Mouse (Mus musculus) brain, adult 10 weeks (tissue): ENCODE data around the gene Gp1bb. TPM values are rescaled to one million over a fixed set of nuclear protein-coding genes. Genes with fewer than 3 reads are reported as not detected.

ENCODE experiments used
- polyA plus RNA-seq: library from polyadenylated mRNA; stranded (reverse); fragments of 350-450 nt; fragmentation: Illumina TruSeq; extraction: RNeasy Lipid Tissue Mini Kit (QIAGEN cat#74804); gene quantifications from one replicate; pipeline ENCODE4 v1.2.3, GENCODE M21; 2015; ENCODE audit warnings: low read depth, low replicate concordance

Gp1bb gene
- 1.4 TPM for polyA plus RNA-seq

GRCm38 (mm10) chr16:18622019-18622418 lies at the start of gene Gp1bb:
Gene Gp1bb (minus strand): TSS chr16:18622403.

GRCm38 (mm10) chr16:18629390-18630231 lies 7.4 kb upstream of the Gp1bb start, which contains the start of gene Sept5:
Gene Sept5 (minus strand): TSS chr16:18629954.

GRCm38 (mm10) chr16:18626376-18626878 lies 4.2 kb upstream of the Gp1bb start, which contains the start of gene Gm49601:
Gene Gm49601 (minus strand): TSS chr16:18626427.

GRCm38 (mm10) chr16:18589804-18590790 lies 32.1 kb downstream of the Gp1bb start, which contains the start of gene Tbx1:
Gene Tbx1 (minus strand): TSS chr16:18590671.

Other genes with a start within 250 kb of the Gp1bb start
- gene Txnrd2, start 196.0 kb downstream of the Gp1bb start, polyA plus RNA-seq = 25.3 TPM
- 135 TPM for gene Comt, start 195.6 kb downstream of the Gp1bb start, polyA plus RNA-seq
- gene Gnb1l, start 123.7 kb downstream of the Gp1bb start, polyA plus RNA-seq = 3.7 TPM
- gene Rtl10, start 123.5 kb downstream of the Gp1bb start, polyA plus RNA-seq = 2.8 TPM
- gene Tbx1, start 31.7 kb downstream of the Gp1bb start, polyA plus RNA-seq = 0.94 TPM
- 124 TPM for gene Gm49601, start 4.0 kb upstream of the Gp1bb start, polyA plus RNA-seq
- gene Sept5, start 7.6 kb upstream of the Gp1bb start, polyA plus RNA-seq = 889 TPM
- 70.2 TPM for gene Cldn5, start 154.4 kb upstream of the Gp1bb start, polyA plus RNA-seq
- 117 TPM for gene Ufd1, start 189.4 kb upstream of the Gp1bb start, polyA plus RNA-seq
- gene Cdc45, start 189.6 kb upstream of the Gp1bb start, polyA plus RNA-seq = 3.0 TPM
- 38.8 TPM for gene 2510002D24Rik, start 214.2 kb upstream of the Gp1bb start, polyA plus RNA-seq
- not detected for gene Gm28539, start 214.2 kb upstream of the Gp1bb start, polyA plus RNA-seq